Mouse (Mus musculus) cerebellum, adult 2 months (tissue): ENCODE results near the gene Anp32b.

Experiments
- CTCF ChIP-seq: fragments of 200-500 bp; IDR thresholded peaks from 2 replicates; pipeline ENCODE4 v1.5.1; 2011; ENCODE audit warnings: low read depth, mild to moderate bottlenecking, control low read depth, low read length, moderate library complexity, borderline replicate concordance; ENCODE audit not compliant: insufficient read depth
- POLR2A ChIP-seq: fragments of 200-500 bp; IDR thresholded peaks from 2 replicates; pipeline ENCODE4 v1.6.1; 2011; ENCODE audit warnings: low read length, control low read depth, borderline replicate concordance; ENCODE audit not compliant: insufficient read depth

GRCm38 (mm10) chr4:46475101-46475500, 24.4 kb downstream of the Anp32b start:
- TF ChIP-seq CTCF (no peak), POLR2A (no peak)
